Mouse (Mus musculus) 416B (cell line): Measurements from ENCODE around the gene Lpo.

Experiments
- DNase-seq: peaks from one replicate; pipeline ENCODE4 v3.0.0; 2011; ENCODE audit warnings: low read depth

Gene Lpo

GRCm38 (mm10) chr11:87802621-87803020 lies 25.5 kb downstream of the Lpo start:
- DNase-seq, result peak; percentile 45

GRCm38 (mm10) chr11:87801711-87802275 lies 26.3 kb downstream of the Lpo start:
- peak; percentile 10 for DNase-seq

- peak; percentile 87 for DNase-seq
Observed at GRCm38 (mm10) chr11:87793460-87793859, 34.6 kb downstream of the Lpo start, which contains the start of gene Mpo. Mpo (plus strand) TSS chr11:87793581.

- DNase-seq, result peak; percentile 81
Observed at GRCm38 (mm10) chr11:87790088-87790487, 38.0 kb downstream of the Lpo start.

- DNase-seq, result no peak
Observed at GRCm38 (mm10) chr11:87780130-87780529, 48.0 kb downstream of the Lpo start.

GRCm38 (mm10) chr11:87779392-87779791 lies 48.7 kb downstream of the Lpo start:
- DNase-seq, result peak; percentile 48

GRCm38 (mm10) chr11:87778915-87779314 lies 49.2 kb downstream of the Lpo start:
- no peak for DNase-seq

- DNase-seq, result no peak
Observed at GRCm38 (mm10) chr11:87778100-87778765, 49.9 kb downstream of the Lpo start.

GRCm38 (mm10) chr11:87772354-87772753 lies 55.7 kb downstream of the Lpo start:
- no peak for DNase-seq

GRCm38 (mm10) chr11:87770989-87771388 lies 57.1 kb downstream of the Lpo start:
- DNase-seq, result peak; percentile 70

GRCm38 (mm10) chr11:87768745-87769144 lies 59.3 kb downstream of the Lpo start:
- DNase-seq, result no peak

- no peak for DNase-seq
Observed at GRCm38 (mm10) chr11:87763988-87764876, 63.9 kb downstream of the Lpo start.

- DNase-seq, result no peak
Observed at GRCm38 (mm10) chr11:87763511-87763987, 64.5 kb downstream of the Lpo start.

GRCm38 (mm10) chr11:87762702-87763385 lies 65.2 kb downstream of the Lpo start:
- DNase-seq, result no peak

- DNase-seq, result no peak
Observed at GRCm38 (mm10) chr11:87761806-87762701, 66.0 kb downstream of the Lpo start.

GRCm38 (mm10) chr11:87761181-87761721 lies 66.8 kb downstream of the Lpo start:
- DNase-seq, result no peak

GRCm38 (mm10) chr11:87760301-87761081 lies 67.6 kb downstream of the Lpo start, which contains the start of gene Tspoap1:
Tspoap1 (plus strand) TSS chr11:87760541.
- DNase-seq, result peak; percentile 84

GRCm38 (mm10) chr11:87759609-87760005 lies 68.5 kb downstream of the Lpo start:
- DNase-seq, result peak; percentile 94

- DNase-seq, result peak; percentile 92
Observed at GRCm38 (mm10) chr11:87758957-87759608, 69.0 kb downstream of the Lpo start.
